In the genomic region with DNA sequence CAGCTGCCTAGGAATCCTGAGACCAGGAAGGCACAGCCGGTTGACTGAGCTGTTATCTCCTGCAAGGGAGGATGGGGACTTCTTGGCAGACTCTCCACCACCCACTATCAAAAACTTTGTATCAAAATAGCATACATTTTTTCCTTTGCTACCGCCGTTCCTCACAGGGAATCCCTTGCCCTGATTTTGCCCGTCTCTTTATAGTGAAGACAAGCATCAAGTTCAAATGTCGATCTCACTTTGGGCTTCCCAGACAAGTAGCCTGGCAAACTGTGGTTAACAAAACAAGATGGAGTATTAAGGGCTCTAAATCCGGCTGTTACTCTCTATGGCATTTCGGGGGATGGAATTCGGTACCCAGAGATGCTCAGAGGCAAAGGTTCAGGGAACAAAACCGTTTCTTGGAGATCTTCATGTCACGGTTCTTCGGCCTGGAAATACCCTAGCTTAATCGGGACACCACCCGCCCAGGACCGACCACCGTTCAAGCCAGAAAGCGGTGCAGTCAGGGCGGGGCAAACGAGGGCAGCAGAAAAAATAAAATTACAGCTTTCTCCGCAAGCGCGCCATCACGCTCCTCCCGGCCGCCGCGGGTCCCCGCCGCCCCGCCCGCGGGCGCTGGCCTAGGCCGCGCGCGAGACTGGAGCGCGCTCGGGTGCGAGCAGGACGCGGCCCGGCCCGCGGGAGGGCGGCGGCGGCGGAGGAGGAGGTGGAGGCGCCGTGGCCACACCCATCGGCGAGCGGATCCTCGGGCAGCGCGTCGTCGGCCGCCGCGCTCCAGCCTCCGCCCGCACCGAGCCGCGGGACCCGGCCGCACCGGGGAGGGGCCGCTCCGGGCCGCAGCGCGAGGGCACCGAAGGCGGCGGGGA, we compare ENCODE assay signal across 8 mouse cellular contexts. TPM values are rescaled to one million over a fixed set of nuclear protein-coding genes. Genes with fewer than 3 reads are reported as not detected.
DNase-seq lines count a peak whose midpoint lies in the region; ATAC-seq and TF ChIP-seq lines count a peak whose summit lies in the region.

TSS of gene Arl8a (plus strand) at position 748 of the 869 bp plus-strand sequence.

- H3K4me1 ChIP-seq in forebrain, embryonic 12.5 days, result peaks cover 23% of the 10 kb centered on the region
- peaks cover 15% of the 10 kb centered on the region for H3K4me1 ChIP-seq in heart, embryonic 16.5 days (ENCODE audit: control insufficient read depth, insufficient read depth, low read length)
- peaks cover 13% of the 10 kb centered on the region for H3K4me1 ChIP-seq in liver, postnatal 0 days (ENCODE audit: insufficient read depth)
- peaks cover 41% of the 10 kb centered on the region for H3K4me1 ChIP-seq in neural tube, embryonic 13.5 days (replicated peaks)

- H3K4me3 ChIP-seq in forebrain, embryonic 12.5 days (replicated peaks), result peak within 1 kb of the TSS; percentile 95
- peak within 1 kb of the TSS; percentile 97 for H3K4me3 ChIP-seq in heart, embryonic 16.5 days (ENCODE audit: low read length)
- H3K4me3 ChIP-seq in liver, postnatal 0 days (ENCODE audit: low read depth, low read length), result peak within 1 kb of the TSS; percentile 88
- H3K4me3 ChIP-seq in neural tube, embryonic 13.5 days, result peak within 1 kb of the TSS; percentile 99

- no peak for TF ChIP-seq CTCF in liver, postnatal 0 days (IDR thresholded peaks at IDR 0.05; ENCODE audit: low read depth)

- H3K9me3 ChIP-seq in forebrain, embryonic 12.5 days, result no peaks in the 10 kb centered on the region
- no peaks in the 10 kb centered on the region for H3K9me3 ChIP-seq in heart, embryonic 16.5 days (replicated peaks; ENCODE audit: control insufficient read depth, low read length)
- no peaks in the 10 kb centered on the region for H3K9me3 ChIP-seq in liver, postnatal 0 days (ENCODE audit: low read length)
- H3K9me3 ChIP-seq in neural tube, embryonic 13.5 days, result no peaks in the 10 kb centered on the region

- TF ChIP-seq EP300 in liver, postnatal 0 days (IDR thresholded peaks at IDR 0.05; ENCODE audit: low read depth), result no peak

- peak; percentile 59 to 61 for DNase-seq in CD8-positive naive resting alpha-beta T cell, adult 2 months (ENCODE audit: low read depth in 2 of 2, low spot score in 2 of 2)
- peak; percentile 55 for DNase-seq in c-Kit-positive CD71-positive TER-119-negative erythroid progenitor cells, embryonic 14.5 days (ENCODE audit: low read depth)
- DNase-seq in kidney, postnatal 36 days, result peak; percentile 88 to 94
- DNase-seq in liver, postnatal 0 days, result peak; percentile 89
- peak; percentile 45 for DNase-seq in telencephalon, adult 2 months (ENCODE audit: low read depth, low spot score)

- 2% methylated on average over 55 of the region's 78 CpGs for WGBS in forebrain, embryonic 12.5 days
- WGBS in heart, embryonic 16.5 days, result under 1% methylated on average over 66 of the region's 78 CpGs
- WGBS in liver, postnatal 0 days (ENCODE audit: insufficient replicate concordance), result 2% methylated on average over 50 of the region's 78 CpGs
- WGBS in neural tube, embryonic 13.5 days, result under 1% methylated on average over 66 of the region's 78 CpGs

- H3K27ac ChIP-seq in forebrain, embryonic 12.5 days, result peak within 1 kb of the TSS; percentile 89
- H3K27ac ChIP-seq in heart, embryonic 16.5 days (ENCODE audit: low read length), result peak within 1 kb of the TSS; percentile 89
- peak within 1 kb of the TSS; percentile 78 for H3K27ac ChIP-seq in liver, postnatal 0 days (ENCODE audit: low read depth)
- H3K27ac ChIP-seq in neural tube, embryonic 13.5 days (replicated peaks), result peak within 1 kb of the TSS; percentile 98

- peaks cover 17% of the 10 kb centered on the region for H3K27me3 ChIP-seq in forebrain, embryonic 12.5 days
- H3K27me3 ChIP-seq in heart, embryonic 16.5 days (ENCODE audit: control insufficient read depth, insufficient read depth, low read length), result peaks cover 26% of the 10 kb centered on the region
- H3K27me3 ChIP-seq in liver, postnatal 0 days (ENCODE audit: insufficient read depth, low read length), result no peaks in the 10 kb centered on the region
- H3K27me3 ChIP-seq in neural tube, embryonic 13.5 days, result peaks cover 14% of the 10 kb centered on the region; the same call in 1 of the 2 replicates

- peak within 1 kb of the TSS; percentile 92 for H3K9ac ChIP-seq in forebrain, embryonic 12.5 days
- peak within 1 kb of the TSS; percentile 97 for H3K9ac ChIP-seq in heart, embryonic 16.5 days (ENCODE audit: low read length)
- H3K9ac ChIP-seq in liver, postnatal 0 days (replicated peaks), result peak within 1 kb of the TSS; percentile 80
- peak within 1 kb of the TSS; percentile 99 for H3K9ac ChIP-seq in neural tube, embryonic 13.5 days

- peak within 1 kb of the TSS; percentile 76 for H3K4me2 ChIP-seq in forebrain, embryonic 12.5 days
- peak within 1 kb of the TSS; percentile 88 for H3K4me2 ChIP-seq in heart, embryonic 16.5 days (ENCODE audit: low read depth, low read length)
- H3K4me2 ChIP-seq in liver, postnatal 0 days (ENCODE audit: low read depth, low read length), result peak within 1 kb of the TSS; percentile 82
- peak within 1 kb of the TSS; percentile 81 for H3K4me2 ChIP-seq in neural tube, embryonic 13.5 days

- peak; percentile 87 for ATAC-seq in forebrain, embryonic 12.5 days (ENCODE audit: low FRiP score)
- peak; percentile 79 for ATAC-seq in heart, embryonic 16.5 days (replicated peaks; ENCODE audit: extremely low read depth, insufficient read depth, low FRiP score)
- peak; percentile 90 for ATAC-seq in liver, postnatal 0 days
- peak; percentile 85 for ATAC-seq in neural tube, embryonic 13.5 days (ENCODE audit: low read depth)

- no peaks in the 10 kb centered on the region; the same call in 1 of the 2 replicates for H3K36me3 ChIP-seq in forebrain, embryonic 12.5 days (replicated peaks)
- H3K36me3 ChIP-seq in heart, embryonic 16.5 days (ENCODE audit: control insufficient read depth, insufficient read depth), result no peaks in the 10 kb centered on the region
- peaks cover 5% of the 10 kb centered on the region for H3K36me3 ChIP-seq in liver, postnatal 0 days (replicated peaks; ENCODE audit: insufficient read depth, low read length)
- H3K36me3 ChIP-seq in neural tube, embryonic 13.5 days, result peaks cover 4% of the 10 kb centered on the region

RNA-seq across cellular contexts. Expression of gene Arl8a, which starts in this region (rescaled TPM):
- 113 and 119 TPM in 2 replicates for polyA plus RNA-seq in forebrain, embryonic 12.5 days (2016; fragmentation: Nextera tagmentation; extraction: Ambion mirVana)
- polyA plus RNA-seq in heart, embryonic 16.5 days (2015; fragmentation: Nextera tagmentation; extraction: Ambion mirVana), result 40.2 and 43.9 TPM in 2 replicates
- polyA plus RNA-seq in liver, postnatal 0 days (2015; fragmentation: Nextera tagmentation; extraction: Ambion mirVana), result 11.3 and 12.5 TPM in 2 replicates
- polyA plus RNA-seq in neural tube, embryonic 13.5 days (2015; fragmentation: Nextera tagmentation; extraction: Ambion mirVana), result 331 and 336 TPM in 2 replicates

Comparison
In these comparisons a context has a peak if more than half of its experiments do, and no peak if none do; other contexts are left out.
1. Peak in every context shown above with its lines: DNase-seq, ATAC-seq, H3K4me3 ChIP-seq and H3K27ac ChIP-seq.